Mouse (Mus musculus) lung, postnatal 10 days (tissue): ENCODE data around the gene Zp3.

Source experiments
- DNase-seq: peaks from one replicate; pipeline ENCODE4 v3.0.0; 2021

The Zp3 gene

GRCm38 (mm10) chr5:135979904-135980303 lies at the start of gene Zp3:
Gene Zp3 (plus strand): TSS chr5:135980099.
- DNase-seq: no peak

DNA sequence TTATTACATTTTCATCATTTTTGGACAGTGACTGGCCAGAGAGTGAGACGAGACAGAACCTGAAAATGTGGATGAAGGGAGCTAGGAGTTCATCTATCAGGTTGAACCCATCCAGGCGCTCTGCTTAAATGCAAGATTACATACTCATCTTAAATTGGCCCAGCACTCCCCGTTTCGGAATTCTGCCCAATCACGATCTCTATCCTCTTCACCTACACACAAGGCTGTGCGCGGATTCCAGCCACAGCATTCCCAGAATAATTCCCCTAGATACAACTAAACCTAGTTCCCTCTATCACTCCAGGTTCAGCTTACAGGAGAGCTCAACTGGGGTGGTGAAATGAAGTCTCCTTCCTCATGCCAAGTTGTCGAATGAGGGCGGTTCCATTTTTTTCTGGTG lies 48.4 kb upstream of the Zp3 start:
- DNase-seq: no peak

DNA sequence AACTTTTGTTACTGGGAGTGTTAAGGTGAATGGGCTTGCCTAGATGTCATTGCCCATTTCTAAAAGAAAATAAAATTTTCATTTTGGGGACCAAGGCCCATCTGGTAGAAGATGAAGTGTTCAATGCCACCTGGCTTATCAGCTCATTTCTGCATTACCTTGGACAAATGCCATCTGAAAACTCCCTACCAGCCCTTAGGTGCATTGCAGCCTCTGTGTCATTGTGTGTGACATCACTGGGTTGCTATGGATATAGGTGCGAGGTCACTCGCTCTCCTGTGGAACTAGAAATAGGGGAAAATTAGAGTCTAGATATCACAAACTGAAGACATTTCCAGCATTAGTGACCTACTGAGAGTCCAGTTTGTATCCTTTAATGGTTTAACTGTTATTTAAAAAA lies 47.5 kb upstream of the Zp3 start:
- no peak for DNase-seq

- DNase-seq: no peak
Measured at GRCm38 (mm10) chr5:135933222-135933899, 46.5 kb upstream of the Zp3 start.

- peak; percentile 80 for DNase-seq
Measured at GRCm38 (mm10) chr5:135933900-135934441, 45.9 kb upstream of the Zp3 start.

GRCm38 (mm10) chr5:135934481-135935175 lies 45.3 kb upstream of the Zp3 start, which contains the start of gene Ywhag:
Gene Ywhag (minus strand): TSS chr5:135934616.
- peak; percentile 99 for DNase-seq

DNA sequence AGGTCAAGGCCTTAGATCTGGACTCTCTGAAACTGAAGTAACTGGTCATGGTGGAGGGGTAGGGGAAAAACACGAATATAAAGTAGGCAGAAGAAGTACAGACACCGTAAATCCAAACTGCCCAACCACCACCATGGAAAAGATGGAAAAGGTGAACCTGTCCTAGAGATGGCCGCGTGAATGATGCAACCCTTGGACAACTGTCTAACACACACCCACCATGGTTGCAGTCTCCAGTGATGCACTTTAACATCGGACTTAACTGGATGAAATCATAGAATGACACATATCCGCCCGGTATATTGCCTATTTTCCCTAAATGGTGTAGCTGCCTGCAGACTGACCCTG lies 44.7 kb upstream of the Zp3 start:
- DNase-seq: no peak

GRCm38 (mm10) chr5:135935641-135936190 lies 44.2 kb upstream of the Zp3 start:
- no peak for DNase-seq

GRCm38 (mm10) chr5:135940587-135940986 lies 39.3 kb upstream of the Zp3 start:
- no peak for DNase-seq

- no peak for DNase-seq
Measured at GRCm38 (mm10) chr5:135942710-135943109, 37.2 kb upstream of the Zp3 start.

GRCm38 (mm10) chr5:135945916-135946408 lies 33.9 kb upstream of the Zp3 start:
- no peak for DNase-seq

DNA sequence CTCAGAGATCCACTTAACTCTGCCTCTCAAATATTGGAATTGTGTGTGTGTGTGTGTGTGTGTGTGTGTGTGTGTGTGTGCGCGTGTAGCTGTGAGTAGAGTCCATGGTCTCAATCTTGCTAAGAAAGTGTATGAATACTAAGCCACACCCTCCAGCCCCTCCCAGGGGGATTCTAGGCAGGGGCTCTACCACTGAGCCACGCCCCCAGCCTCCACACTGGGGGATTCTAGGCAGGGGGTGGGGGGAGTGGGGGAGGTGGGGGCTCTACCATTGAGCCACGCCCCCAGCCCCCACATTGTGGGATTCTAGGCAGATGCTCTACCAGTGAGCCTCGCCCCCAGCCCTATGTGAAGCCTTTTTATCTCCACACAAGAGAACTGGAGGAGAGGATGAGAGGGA lies 33.3 kb upstream of the Zp3 start:
- no peak for DNase-seq

DNA sequence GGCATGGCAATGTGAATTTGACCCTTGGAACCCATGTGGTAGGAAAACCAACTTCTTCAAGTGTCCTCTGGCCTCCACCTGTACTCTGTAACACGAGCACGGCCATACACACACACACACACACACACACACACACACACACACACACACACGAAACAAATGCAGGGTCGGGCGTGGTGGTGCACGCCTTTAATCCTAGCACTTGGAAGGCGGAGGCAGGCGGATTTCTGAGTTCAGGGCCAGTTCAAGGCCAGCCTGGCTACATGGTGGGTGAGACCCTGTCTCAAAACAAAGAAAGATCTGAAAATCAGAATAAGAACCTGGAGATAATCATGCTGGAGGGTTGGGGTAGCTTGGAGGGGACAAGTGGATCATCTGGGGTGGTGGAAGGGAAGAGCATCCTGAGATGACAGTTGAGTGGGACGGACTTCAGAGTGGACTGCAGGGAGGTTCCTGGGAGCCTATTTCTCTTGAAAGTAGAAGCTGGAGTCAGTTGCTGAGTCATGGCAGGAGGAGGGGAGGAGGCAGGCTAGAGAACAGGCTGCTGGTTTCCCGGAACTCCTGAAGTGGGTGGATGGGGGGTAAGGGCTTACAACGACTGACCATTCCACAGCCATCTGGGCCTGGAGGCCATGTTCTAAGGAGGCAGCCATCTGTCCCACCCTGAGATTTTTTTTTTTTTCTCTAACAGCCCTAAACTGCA lies 29.0 kb upstream of the Zp3 start:
- DNase-seq: no peak

DNA sequence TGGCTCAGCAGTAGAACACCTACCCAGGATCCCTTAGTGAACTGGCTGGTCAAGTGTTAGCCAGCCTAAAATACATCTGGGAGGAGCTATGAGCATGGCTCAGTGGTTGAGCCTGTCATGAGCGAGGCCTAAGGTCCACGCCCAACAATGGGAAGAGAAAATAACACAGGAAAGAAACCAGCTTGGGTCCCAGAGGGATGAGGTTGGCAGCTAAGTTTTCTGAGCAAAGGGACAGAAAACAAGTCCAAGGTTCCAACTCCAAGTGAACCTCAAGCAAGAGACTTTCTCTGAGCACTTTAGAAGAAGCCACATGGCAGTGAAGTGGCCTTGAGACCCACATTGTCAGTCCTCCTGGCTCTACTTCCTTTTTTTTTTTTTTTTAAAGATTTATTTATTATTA lies 28.2 kb upstream of the Zp3 start:
- DNase-seq: no peak

DNA sequence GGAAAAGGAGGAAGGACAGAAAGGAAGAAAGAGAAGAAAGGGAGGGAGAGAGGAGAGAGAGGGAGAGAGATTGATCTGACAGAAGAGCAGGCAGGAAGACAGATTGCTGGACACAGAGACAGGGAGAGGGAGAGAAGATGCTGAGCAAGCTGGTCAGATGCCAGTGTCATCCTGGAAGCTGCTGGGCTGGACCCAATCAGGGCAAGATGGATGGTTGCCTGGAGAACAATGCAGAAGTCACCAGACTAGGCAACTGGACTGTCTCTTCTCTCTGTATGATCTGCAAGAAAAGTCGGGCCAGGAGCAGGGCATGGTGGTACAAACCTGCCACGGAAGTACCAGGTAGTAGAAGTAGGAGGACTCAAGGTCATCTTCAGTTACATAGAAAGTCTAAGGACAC lies 27.1 kb upstream of the Zp3 start:
- no peak for DNase-seq

DNA sequence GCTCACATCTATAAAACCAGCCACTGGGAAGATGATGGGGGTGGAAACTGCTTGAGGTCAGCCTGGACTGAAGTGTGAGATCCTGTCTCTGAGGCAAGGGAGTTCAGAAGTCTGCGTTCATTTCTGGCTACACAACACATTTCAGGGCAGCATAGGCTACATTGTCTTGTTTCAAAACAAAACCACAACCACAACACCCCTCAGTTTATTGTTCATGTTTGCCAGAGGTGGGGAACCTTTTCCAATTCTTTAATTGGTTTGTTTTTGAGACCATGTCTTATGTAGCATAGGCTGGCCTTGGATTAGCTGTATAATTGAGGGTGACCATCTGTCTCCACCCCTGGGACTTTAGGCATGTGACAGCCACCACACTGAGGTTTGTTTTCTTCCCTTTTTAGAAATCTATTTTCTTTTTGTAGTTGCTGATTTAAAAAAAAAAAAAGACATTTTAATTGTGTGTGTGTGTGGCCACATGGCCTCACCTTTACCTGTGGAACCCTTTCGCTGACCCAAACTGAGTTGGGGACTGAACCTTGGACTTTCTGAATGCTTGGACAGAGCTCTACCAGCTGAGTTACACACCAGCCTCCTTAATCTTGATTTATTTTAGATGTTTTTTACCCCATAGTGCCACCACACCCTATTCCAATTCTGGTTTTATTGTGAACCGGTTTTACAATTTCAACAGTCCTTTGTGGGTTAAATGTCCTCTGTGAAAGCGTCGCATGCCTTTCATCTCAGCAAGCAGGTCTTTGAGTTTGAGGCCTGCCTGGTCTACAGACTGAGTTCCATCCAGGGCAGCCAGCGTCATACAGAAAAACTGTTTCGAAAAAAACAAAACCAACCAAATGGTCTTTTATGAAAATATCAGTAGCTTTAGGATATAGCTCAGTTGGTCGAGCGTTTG lies 23.3 kb upstream of the Zp3 start:
- DNase-seq: no peak

DNA sequence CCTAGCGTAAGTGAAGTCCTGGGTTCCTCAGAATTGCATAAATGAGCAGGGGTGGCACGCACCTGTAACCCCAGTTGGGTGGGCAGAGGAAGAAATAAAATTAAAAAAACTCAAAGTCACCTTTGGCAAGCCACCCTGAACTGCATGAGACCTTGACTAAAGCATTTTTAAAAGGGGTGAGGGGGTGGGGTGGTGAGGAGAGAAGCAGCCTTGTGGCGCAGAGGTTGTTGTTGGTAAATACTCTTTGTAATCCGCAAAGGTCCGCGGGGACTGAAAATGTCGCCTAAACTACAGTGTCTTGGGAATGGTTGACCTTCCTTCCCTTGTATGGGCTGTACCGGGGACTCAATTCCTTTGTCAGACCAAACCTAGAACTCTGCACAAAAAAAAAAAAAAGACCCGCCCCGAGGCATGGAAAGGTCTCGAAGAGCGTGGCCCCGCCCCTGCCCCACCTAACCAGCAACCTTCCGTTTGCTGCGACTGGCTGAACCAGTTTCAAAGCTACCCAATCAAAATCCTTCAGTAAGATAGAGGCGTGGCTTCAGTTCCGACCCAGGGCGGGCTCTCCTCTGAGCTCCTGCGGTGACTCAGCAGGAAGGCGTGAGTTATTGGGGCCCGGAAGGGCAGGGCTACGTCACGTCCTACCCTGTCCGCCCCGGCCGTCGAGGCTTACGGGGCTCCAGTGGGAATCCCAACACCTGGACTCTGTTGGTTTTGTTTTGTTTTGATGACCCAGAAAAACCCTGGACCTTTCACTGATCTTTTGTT lies 22.5 kb upstream of the Zp3 start:
- peak; percentile 98 for DNase-seq

GRCm38 (mm10) chr5:135958367-135958766 lies 21.5 kb upstream of the Zp3 start:
- no peak for DNase-seq

- DNase-seq: no peak
Measured at GRCm38 (mm10) chr5:135959911-135960310, 20.0 kb upstream of the Zp3 start.

DNA sequence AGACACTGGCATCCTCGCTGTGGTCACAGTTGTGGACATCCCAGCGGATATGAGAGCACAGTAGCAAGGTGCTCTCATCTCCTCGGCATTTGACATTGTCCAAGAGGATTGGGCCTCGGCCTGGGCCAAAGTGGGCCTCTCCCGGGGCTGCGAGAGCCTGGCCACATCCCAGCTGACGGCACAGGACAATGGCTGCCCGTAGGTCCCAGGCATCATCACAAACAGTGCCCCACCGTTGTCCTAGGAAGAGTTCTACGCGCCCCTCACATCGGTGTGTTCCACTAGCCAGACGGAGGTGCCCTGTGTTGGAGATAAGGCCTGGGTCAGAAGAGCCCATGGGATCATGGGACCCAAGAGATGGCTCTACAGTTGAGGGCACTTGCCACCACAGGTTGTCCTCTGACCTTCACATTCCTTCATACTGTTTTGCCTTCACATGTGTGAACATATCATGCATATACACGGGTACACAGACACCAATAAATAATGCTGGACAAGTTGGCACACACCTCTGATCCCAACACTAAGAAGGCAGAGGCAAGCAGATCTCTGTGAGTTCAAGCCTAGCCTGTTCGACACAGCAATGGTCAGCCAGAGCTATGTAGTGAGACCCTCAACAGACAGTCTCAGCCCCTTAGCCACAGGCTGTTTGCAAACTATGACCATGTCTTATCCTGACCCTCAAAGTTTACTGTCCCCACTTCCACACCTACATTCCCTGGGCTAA lies 18.8 kb upstream of the Zp3 start:
- no peak for DNase-seq

DNA sequence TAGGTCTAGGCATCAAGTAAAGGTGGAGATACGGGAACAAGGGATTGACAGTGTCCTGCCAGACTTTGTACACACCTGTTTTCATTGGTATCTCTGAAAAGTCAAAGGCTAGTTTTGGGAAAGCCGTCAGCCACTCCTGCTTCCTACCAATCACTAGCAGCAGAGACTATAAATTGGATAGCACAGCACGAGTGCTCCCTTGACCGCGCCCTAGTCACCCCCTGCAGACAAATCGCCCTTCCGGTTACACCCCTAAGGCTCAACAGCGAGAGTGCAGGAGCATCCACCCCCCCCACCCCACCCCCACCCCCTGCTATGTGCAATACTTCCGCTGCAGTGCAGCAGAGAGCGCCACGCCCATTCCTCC lies 17.8 kb upstream of the Zp3 start:
- DNase-seq: no peak
